Mouse (Mus musculus) adrenal gland, postnatal 14 days (tissue): Measurements from ENCODE around the gene Rsph9. TPM values are rescaled to one million over a fixed set of nuclear protein-coding genes. Genes with fewer than 3 reads are reported as not detected.
A peak's percentile ranks its signal among the peaks of the same experiment; 100 is the strongest.

Experiments
- DNase-seq: peaks from one replicate; pipeline ENCODE4 v3.0.0; 2021; ENCODE audit warnings: mixed read lengths
- total RNA-seq: library from RNA; stranded (reverse); gene quantifications from 2 replicates; pipeline ENCODE4 v1.2.3, GENCODE M21; 2021

The Rsph9 gene
- total RNA-seq, 1 experiment from 2014 or later = 4.9 TPM

GRCm38 (mm10) chr17:46139872-46140271, 4.1 kb downstream of the Rsph9 start:
- no peak for DNase-seq

GRCm38 (mm10) chr17:46138563-46139236, 5.3 kb downstream of the Rsph9 start:
- DNase-seq = peak; percentile 73

DNA sequence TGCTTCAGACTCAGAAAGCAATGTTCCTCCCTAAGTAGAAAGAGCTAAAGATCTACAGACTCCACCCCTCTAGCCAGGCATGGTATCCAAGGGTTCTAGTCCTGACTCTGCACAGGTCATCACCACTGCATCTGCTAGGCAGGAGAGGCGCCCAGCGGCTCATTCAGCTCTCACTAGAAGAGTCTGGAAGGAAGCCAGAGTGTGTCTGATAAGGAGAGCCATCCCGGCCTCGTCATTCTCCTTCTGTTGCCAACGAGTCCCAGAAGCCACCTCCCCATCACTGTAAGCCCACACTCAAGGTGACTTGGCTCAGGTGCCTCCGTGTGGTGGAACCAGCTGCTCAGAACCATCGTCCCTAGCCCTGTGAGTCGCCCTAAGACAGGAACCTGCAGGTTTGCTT, 11.2 kb downstream of the Rsph9 start:
- DNase-seq = peak; percentile 34

DNA sequence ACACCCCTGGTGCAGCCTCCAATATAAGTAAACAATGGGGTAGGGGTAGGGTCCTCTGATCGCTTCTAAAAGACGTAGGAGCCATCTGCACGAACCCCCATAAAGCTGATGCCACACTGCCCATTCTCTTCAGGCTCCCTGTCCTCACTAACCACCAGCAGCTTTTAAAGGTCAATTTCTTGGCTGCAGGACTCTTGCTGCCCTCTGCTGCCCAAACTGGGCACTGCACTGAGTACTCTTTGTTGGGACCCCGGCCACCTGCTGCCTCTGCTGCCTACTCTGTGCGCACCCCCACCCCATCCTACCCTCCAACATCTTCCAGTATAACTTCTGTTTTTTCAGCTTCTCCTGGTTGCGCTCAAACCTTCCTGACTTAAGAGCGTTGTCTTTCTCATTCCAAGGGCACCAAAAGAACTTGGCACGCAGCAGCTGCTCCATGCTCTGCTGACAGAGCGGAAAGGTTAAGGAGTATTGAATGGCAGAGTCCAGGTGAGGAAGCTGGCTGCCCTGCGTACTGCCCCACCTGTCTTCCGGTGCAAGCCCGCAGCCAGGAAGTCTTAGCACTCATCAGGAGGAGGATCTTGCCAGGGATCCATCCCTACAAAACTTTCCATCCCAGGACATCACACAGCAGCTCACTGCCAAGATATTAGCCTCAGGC, 11.8 kb downstream of the Rsph9 start:
- peak; percentile 83 for DNase-seq

DNA sequence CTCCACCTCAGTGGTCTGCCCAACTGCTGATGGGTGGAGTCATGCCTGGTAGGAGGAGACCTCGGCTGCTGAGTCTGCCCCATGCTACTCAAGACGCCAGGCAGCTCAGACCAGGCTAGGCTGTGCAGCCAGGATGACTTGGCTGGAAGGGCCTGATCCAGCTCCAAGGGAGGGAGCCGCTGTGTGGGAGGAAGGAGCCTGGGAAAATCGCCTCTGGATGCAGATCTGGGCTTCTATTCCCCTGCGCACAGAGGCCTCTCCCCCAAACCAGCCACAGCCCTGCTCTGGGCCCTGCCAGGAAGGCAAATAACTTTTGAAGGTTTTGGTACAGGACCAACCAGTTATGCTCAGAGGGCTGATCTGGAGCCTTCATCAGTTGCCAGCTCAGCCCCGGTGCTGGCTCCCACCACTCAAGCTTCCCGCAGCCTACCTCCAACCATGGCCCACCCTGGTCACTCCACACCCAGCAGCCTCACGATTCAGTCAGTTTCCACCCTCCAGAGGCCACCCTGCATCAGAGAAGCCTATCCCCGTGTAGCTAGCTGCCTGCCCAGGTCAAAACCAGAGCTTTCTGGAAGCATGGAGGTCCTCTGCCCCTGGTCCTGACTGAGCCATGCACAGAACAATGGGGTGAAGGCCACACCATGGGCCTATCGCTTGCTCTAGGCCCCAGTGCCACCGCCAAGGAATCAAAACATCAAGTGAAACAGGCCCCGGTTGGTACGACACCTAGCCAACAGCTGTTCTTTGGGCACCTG, 14.1 kb downstream of the Rsph9 start:
- DNase-seq = peak; percentile 54

DNA sequence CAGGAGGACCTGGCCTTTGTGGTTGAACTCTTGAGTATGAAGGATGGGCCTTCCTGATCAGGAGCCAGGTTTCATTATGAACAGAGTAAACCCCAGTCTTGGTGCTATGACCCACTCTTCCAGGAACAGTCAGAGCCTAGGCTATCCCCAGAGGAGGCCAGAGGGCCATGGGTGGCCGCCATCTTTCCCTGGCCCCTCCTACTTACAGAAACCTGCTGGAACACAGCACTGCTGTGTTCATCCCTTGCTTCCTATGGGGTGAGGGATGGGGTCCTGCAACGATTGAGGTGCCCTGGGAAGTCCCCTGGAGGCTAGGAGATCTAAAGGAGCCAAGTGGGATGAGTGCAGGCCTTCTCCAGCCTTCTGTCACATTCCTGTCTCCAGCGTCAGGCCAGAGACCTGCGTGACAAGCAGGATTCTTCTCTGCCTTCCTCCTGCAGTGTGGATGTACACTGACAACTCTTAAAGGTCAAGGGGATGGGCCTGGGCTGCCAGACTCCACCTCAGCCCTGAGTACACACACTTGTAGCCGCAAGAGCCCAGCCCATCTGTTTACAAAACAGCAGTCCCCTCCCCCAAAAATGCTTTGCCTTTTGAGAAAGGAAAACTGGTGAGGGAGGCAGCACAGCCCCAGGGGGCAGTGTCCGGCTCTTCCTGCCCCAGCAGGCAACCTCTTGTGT, 16.1 kb downstream of the Rsph9 start:
- peak; percentile 43 for DNase-seq

DNA sequence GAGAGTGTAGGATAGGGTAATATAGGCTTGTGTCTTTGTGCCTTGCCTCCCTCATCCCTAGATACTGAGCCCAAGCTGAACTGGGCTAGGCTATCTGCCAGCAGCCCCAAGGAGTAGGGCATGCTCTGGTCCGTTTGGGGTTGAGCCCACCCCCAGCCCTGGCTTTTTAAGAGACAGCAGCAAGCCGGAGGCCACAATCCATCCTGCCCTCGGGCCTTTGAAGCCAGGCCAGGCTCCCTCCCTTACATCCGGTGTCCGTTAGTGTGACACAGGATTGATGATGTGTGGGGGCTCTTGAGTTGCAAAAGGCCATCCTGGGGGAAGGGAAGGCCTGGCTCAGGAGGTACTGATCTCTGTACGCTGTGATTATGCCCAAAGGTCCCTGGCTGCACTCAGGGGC, 17.4 kb downstream of the Rsph9 start:
- peak; percentile 80 for DNase-seq

DNA sequence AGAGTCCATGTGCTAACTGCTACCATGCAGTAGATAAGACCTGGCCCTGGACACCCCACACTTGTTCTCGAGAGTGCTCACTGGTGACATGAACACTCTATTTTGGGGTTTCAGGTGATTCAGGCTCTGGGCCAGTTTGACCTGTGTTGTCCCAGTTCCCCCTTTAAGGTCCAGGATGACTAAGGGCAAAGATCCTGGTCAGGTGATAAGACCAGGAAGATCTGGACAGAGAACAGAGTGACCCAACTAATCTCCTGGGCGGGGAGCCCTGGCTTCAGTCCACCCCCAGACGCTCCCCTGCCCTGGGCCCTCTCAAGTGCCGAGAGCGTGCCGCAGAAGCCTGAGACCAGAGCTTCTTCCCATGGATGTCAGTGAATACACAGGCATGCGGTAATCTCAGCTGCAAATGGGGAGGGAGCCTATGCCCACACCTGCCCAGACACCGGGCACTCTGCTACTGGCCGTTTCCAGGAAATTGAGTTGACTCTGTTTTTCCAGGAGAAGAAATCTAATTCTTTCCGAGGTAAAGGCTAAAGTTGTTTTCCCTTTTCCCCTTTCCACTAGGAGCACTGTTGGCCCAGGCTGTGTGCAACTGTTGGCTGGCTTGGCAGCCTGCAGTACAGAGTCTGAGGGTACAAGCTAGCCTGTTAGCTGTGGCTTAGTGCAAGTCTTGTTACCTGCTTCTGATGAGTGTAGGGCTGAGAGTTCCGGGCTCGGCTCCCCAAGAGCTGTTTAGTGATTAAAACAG, 19.9 kb downstream of the Rsph9 start:
- no peak for DNase-seq

DNA sequence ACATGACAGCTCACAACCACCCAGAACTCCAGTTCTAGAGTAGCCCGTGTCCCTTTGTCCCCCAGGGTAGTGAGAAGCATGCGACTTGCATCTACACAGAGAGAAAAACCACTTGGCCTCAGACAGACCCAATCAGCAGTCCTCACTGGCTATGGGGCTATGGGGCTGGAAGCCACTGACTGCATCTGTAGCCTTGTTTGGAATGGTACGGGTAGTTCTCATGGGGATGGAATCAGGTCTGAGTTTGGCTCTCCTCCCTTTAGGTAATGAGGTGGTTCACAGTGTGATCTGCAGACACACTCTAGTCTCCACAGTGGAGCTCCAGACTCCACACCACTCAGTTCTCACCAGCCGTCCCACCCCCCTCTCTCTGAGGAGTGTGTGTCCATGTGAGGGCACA, 20.7 kb downstream of the Rsph9 start:
- DNase-seq = no peak

DNA sequence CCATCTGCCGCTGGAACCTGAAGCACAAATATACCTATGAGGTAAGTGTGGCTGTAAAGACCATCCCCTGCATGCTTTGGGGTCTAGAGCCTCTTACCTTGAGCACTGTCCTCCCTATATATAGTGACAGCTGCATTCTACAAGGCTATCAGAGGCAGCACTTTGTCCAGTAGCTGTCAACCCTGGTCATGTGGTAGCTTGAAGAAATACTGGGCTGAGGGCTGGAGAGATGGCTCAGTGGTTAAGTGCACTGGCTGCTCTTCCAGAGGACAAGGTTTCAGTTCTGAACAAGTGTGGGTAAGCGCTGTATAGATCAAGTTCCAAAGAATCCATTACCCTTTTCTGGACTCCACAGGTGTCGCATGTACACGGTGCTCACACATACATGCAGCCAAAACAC, 21.2 kb downstream of the Rsph9 start:
- no peak for DNase-seq

DNA sequence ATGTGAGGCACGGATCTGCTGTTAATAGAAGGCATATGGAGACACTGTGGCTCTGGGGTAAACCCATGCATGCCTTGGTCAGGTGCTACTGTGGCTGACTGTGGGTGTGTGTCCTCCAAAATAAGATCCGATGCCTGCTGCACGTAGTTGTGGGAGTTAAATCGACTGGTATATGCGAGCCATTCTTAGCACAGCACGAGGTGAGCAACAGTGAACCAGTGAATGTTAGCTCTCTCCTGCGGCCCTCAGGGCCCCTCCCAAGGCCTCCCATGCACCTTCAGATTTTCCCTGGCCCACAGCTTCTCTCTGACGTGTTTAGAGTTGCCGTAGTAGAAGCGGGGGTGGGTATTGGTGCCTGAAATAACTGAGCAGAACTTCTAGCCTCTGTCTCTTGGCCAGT, 24.4 kb downstream of the Rsph9 start:
- DNase-seq = no peak

- DNase-seq = no peak
Observed at GRCm38 (mm10) chr17:46118423-46118850, 25.6 kb downstream of the Rsph9 start.

DNA sequence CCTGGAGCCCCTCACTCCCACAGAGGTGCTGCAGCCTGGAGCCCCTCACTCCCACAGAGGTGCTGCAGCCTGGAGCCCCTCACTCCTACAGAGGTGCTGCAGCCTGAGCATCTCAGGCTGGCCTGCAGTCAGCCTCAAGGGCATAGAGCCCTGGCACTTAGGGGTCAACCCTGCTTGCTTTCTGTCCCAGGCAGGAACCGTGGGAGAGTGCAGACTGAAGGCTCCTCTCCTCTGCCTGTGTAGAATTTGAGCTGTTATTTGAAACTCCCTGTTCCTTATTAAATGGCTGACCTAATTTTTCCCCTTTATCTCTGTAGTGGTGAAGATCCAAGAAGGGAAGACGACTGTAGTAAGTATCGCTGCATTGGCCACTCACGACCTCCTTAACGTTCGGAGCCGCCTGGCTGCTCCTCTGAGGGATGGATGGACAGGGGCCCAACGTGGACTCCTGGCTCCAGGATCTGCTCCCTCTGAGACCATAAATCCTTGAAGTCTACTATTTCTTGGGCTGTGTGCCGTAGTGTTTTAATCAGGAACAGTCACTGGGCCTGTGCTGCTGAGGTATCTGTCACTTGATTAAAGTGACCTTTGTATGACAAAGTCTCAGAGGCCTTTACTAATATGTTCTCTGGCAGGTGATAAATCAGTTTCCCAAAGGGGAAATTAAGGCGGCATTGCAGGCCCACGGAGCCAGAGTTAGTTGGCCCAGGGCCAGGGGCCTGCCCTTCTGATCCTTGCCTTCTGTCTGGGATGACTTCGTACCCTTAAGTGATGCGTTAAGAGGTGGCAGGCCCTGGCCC, 26.2 kb downstream of the Rsph9 start:
- DNase-seq = peak; percentile 53

- DNase-seq = no peak
Observed at GRCm38 (mm10) chr17:46116881-46117280, 27.1 kb downstream of the Rsph9 start.

GRCm38 (mm10) chr17:46116138-46116537, 27.9 kb downstream of the Rsph9 start:
- DNase-seq = no peak

DNA sequence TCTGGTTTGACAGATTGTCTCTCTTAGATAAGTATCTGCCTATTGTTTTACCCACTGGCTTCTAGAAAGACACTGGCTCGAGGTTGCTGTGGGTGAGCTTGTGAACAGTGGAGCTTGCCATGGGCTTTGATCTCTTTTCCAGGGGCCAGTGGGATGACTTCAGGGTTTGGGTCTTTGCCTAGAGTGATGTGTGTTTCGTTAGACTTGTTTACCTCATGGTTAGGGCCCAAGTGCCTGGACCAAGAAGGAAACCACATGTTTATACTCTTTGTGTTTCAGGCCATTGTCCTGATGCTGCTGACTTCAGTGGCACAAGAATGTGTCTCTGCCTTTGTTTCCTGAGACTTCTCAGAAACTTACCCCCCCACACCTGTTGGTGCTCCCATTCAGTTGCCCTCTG, 28.5 kb downstream of the Rsph9 start:
- no peak for DNase-seq

DNA sequence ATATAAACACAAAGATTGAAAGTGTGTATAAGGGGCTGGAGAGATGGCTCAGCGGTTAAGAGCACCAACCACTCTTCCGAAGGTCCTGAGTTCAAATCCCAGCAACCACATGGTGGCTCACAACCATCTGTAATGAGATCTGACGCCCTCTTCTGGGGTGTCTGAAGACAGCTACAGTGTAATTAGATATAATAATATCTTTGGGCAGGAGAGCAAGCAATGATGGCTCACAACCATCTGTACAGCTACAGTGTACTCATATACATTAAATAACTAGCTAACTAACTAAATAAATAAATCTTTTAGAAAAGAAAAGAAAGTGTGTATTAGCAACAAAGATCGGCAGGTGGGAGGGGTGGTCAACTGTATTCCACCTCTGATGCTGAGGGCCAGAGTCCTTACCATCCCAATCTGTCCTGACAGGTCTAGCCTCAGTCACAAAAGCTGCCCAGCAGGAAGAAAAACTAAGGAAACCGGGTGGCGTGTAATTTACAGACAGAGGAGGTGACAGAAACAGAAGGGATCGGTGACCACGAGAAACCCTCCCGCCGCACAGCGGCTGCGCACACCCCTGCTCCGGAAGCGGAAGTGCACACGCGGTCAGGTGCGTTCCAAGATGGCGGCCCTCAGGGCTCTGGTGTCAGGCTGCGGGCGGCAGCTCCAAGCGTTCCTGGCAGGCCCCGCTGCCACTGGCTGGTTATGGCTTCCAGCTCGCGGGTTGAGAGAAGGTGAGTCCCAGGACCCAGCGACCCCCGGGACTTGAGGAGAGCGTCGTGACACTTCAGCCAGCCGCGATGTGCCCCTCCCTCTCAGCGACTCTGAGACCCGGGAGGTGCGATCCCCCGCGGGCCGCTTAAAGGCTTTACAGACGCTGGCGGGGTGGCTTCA, 33.4 kb downstream of the Rsph9 start, which contains the start of gene Mrps18a:
Gene Mrps18a, plus strand, starts transcription at position 585 of the 888 bp plus-strand sequence.
- DNase-seq = peak; percentile 93

DNA sequence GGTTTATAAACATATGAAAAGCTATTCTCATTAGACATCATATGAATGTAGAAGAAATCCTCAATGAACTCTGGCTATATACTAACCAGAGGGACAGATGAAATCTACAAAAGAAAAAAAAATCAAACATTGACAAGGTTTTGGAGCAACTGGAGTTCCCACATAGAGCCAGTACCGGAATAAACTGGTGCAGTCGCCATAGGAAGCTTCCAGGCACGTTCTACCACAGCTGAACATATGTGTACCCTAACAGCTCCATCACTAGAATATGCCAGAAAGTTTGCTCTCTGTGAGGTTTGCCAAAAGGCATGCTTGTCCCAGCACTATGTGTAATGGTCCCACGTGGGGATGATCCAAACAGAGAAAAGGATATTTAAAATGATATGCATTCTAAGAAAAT, 35.7 kb downstream of the Rsph9 start:
- no peak for DNase-seq

DNA sequence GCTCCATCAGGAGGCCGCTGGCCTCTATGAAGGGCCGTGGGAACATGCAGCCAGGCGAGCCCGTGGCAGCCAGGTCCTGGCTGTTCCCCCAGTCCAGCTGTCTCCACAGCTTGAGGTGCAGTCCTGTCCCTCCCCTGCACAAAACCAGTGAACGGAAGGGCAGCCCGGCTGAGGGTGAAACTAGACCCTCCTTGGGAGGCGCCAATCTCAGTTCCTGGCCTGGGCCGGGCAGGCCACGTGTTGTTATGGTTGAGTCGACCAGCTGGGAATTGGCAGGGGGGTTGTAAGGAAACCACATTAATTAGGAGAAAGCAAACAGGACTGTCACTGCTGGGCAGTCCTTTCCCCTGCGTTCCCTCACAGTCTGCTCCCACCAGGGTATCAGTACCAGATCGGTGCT, 39.5 kb downstream of the Rsph9 start:
- peak; percentile 34 for DNase-seq

GRCm38 (mm10) chr17:46102608-46103159, 41.3 kb downstream of the Rsph9 start:
- DNase-seq = no peak
